Mouse (Mus musculus) kidney, postnatal 14 days (tissue): ENCODE data around the gene Heatr6.

Experiments used
- DNase-seq: peaks from one replicate; pipeline ENCODE4 v3.0.0; 2022; ENCODE audit warnings: mixed read lengths

Heatr6 gene

GRCm38 (mm10) chr11:83753581-83754181 lies at the start of gene Heatr6:
Gene Heatr6, plus strand, starts transcription at chr11:83753696.
- DNase-seq: peak; percentile 92

- no peak for DNase-seq
Measured at GRCm38 (mm10) chr11:83703705-83704104, 49.8 kb upstream of the Heatr6 start, which contains the start of gene Wfdc17. Gene Wfdc17, plus strand, starts transcription at chr11:83703991.

- DNase-seq: no peak
Measured at GRCm38 (mm10) chr11:83708715-83709114, 44.8 kb upstream of the Heatr6 start, which contains the start of gene Wfdc18. Gene Wfdc18, plus strand, starts transcription at chr11:83709015.

- DNase-seq: no peak
Measured at GRCm38 (mm10) chr11:83709683-83710082, 43.8 kb upstream of the Heatr6 start.

GRCm38 (mm10) chr11:83712671-83713070 lies 40.8 kb upstream of the Heatr6 start:
- DNase-seq: no peak

GRCm38 (mm10) chr11:83713925-83714324 lies 39.6 kb upstream of the Heatr6 start:
- no peak for DNase-seq

GRCm38 (mm10) chr11:83717042-83717665 lies 36.3 kb upstream of the Heatr6 start:
- DNase-seq: no peak

GRCm38 (mm10) chr11:83720766-83721165 lies 32.7 kb upstream of the Heatr6 start:
- DNase-seq: no peak

GRCm38 (mm10) chr11:83728757-83729432 lies 24.6 kb upstream of the Heatr6 start:
- DNase-seq: no peak

GRCm38 (mm10) chr11:83731116-83731515 lies 22.4 kb upstream of the Heatr6 start:
- no peak for DNase-seq

- DNase-seq: no peak
Measured at GRCm38 (mm10) chr11:83733071-83733640, 20.3 kb upstream of the Heatr6 start.

GRCm38 (mm10) chr11:83734215-83734614 lies 19.3 kb upstream of the Heatr6 start:
- no peak for DNase-seq

GRCm38 (mm10) chr11:83735881-83736280 lies 17.6 kb upstream of the Heatr6 start:
- DNase-seq: no peak

GRCm38 (mm10) chr11:83737109-83737558 lies 16.4 kb upstream of the Heatr6 start:
- no peak for DNase-seq

- DNase-seq: peak; percentile 79
Measured at GRCm38 (mm10) chr11:83739241-83739640, 14.3 kb upstream of the Heatr6 start.

- DNase-seq: no peak
Measured at GRCm38 (mm10) chr11:83740443-83740991, 13.0 kb upstream of the Heatr6 start.

GRCm38 (mm10) chr11:83741841-83742240 lies 11.7 kb upstream of the Heatr6 start:
- DNase-seq: no peak

- DNase-seq: no peak
Measured at GRCm38 (mm10) chr11:83742731-83743355, 10.7 kb upstream of the Heatr6 start.

GRCm38 (mm10) chr11:83743525-83743924 lies 10.0 kb upstream of the Heatr6 start:
- no peak for DNase-seq

GRCm38 (mm10) chr11:83746152-83746551 lies 7.3 kb upstream of the Heatr6 start:
- DNase-seq: no peak

GRCm38 (mm10) chr11:83746681-83747080 lies 6.8 kb upstream of the Heatr6 start, which contains the start of gene Wfdc21:
Gene Wfdc21, plus strand, starts transcription at chr11:83746940.
- no peak for DNase-seq
